Mouse (Mus musculus) olfactory bulb, adult 2 months (tissue): Measurements from ENCODE around the gene Dtd2.

Experiments used
- CTCF ChIP-seq: fragments of 200-500 bp; IDR thresholded peaks from 2 replicates; pipeline ENCODE4 v1.5.1; 2012; ENCODE audit warnings: low read depth, mild to moderate bottlenecking, low read length, moderate library complexity; ENCODE audit not compliant: insufficient read depth
- POLR2A ChIP-seq: fragments of 200-500 bp; IDR thresholded peaks from 2 replicates; pipeline ENCODE4 v1.6.1; 2012; ENCODE audit warnings: mild to moderate bottlenecking, low read depth, low read length, moderate library complexity; ENCODE audit not compliant: insufficient read depth

DNA sequence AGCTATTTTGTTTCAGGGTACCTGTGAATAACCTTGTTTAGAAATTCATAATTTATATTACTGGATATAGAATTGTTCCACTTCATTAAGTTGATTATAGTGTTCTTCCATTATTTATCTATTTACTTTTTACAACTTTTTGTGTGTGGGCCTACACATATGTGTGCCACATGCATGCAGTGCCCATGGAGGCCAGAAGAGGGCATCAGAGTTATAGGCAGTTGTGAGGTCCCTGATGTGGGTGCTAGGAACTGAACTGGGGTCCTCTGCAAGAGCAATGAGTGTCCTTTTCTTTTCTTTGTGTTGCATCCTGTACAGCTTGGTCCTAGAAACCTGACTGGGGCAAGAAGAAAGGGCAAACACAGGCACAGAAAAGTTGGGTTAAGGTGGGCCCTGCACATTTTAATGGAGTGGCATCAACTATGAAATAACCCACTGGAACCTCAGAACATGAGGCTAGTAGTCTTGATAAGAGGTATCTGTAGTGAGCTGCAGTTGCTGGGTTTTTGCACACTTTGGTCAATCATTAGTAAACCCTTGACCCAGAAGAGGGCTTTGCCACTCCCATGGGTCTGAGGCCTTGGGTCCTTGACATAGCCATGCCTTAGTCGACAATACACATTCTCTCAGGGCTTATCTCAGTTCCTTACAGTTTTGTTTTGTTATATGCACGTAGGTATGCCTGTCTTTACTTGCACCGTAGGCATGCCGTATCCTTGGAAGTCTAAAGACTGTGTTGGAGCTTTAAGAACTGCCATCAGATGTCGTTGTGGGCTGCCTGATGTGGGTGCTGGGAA is 33.8 kb downstream of the Dtd2 start:
- TF ChIP-seq CTCF, result no peak
- no peak for TF ChIP-seq POLR2A
